Mouse (Mus musculus): ENCODE measurements around the gene Itih4. TPM values are rescaled to one million over a fixed set of nuclear protein-coding genes. Genes with fewer than 3 reads are reported as not detected.

Gene Itih4
- total RNA-seq, 2 experiments from 2014 or later, result 0.15 TPM; not detected in 1

GRCm38 (mm10) chr14:30878958-30879571 lies 7.2 kb upstream of the Itih4 start, which contains the start of gene Mustn1:
Mustn1 (plus strand) TSS chr14:30879200.
- no peak for DNase-seq (ENCODE audit: low spot score in 2 of 2)

- DNase-seq (ENCODE audit: low spot score in 2 of 2), result no peak
These were observed 6.5 kb upstream of the Itih4 start for GRCm38 (mm10) chr14:30879794-30880193.

GRCm38 (mm10) chr14:30880251-30880650 lies 6.0 kb upstream of the Itih4 start:
- DNase-seq (ENCODE audit: low spot score in 2 of 2), result no peak

GRCm38 (mm10) chr14:30880811-30881717 lies 5.2 kb upstream of the Itih4 start:
- peak in 1 of 2 experiments; percentile 55 for DNase-seq (ENCODE audit: low spot score in 2 of 2)

- no peak for DNase-seq (ENCODE audit: low spot score in 2 of 2)
These were observed 4.6 kb upstream of the Itih4 start for GRCm38 (mm10) chr14:30881718-30882108.

GRCm38 (mm10) chr14:30885298-30885697 lies 978 bp upstream of the Itih4 start:
- DNase-seq (ENCODE audit: low spot score in 2 of 2), result no peak

- DNase-seq (ENCODE audit: low spot score in 2 of 2), result peak in 1 of 2 experiments; percentile 18
These were observed 2.0 kb downstream of the Itih4 start for GRCm38 (mm10) chr14:30888271-30888732.

- no peak for DNase-seq (ENCODE audit: low spot score in 2 of 2)
These were observed 13.7 kb downstream of the Itih4 start for GRCm38 (mm10) chr14:30899972-30900371.

- no peak for DNase-seq (ENCODE audit: low spot score in 2 of 2)
These were observed 16.4 kb downstream of the Itih4 start for GRCm38 (mm10) chr14:30902628-30903027.

- no peak for DNase-seq (ENCODE audit: low spot score in 2 of 2)
These were observed 16.8 kb downstream of the Itih4 start for GRCm38 (mm10) chr14:30903036-30903435.

- no peak for DNase-seq (ENCODE audit: low spot score in 2 of 2)
These were observed 18.0 kb downstream of the Itih4 start for GRCm38 (mm10) chr14:30904307-30904706.

GRCm38 (mm10) chr14:30906001-30906400 lies 19.7 kb downstream of the Itih4 start:
- no peak for DNase-seq (ENCODE audit: low spot score in 2 of 2)

GRCm38 (mm10) chr14:30907814-30908265 lies 21.6 kb downstream of the Itih4 start:
- DNase-seq (ENCODE audit: low spot score in 2 of 2), result peak; percentile 29 to 53

- no peak for DNase-seq (ENCODE audit: low spot score in 2 of 2)
These were observed 24.9 kb downstream of the Itih4 start for GRCm38 (mm10) chr14:30911141-30911540.

- DNase-seq (ENCODE audit: low spot score in 2 of 2), result no peak
These were observed 26.4 kb downstream of the Itih4 start for GRCm38 (mm10) chr14:30912641-30913040.

- DNase-seq (ENCODE audit: low spot score in 2 of 2), result no peak
These were observed 27.1 kb downstream of the Itih4 start for GRCm38 (mm10) chr14:30913404-30913803.

- peak in 1 of 2 experiments; percentile 18 for DNase-seq (ENCODE audit: low spot score in 2 of 2)
These were observed 30.2 kb downstream of the Itih4 start for GRCm38 (mm10) chr14:30916516-30916915.

- DNase-seq (ENCODE audit: low spot score in 2 of 2), result peak; percentile 21 to 65
These were observed 35.9 kb downstream of the Itih4 start for GRCm38 (mm10) chr14:30922053-30922670.

- peak in 1 of 2 experiments; percentile 34 for DNase-seq (ENCODE audit: low spot score in 2 of 2)
These were observed 37.3 kb downstream of the Itih4 start, which contains the start of gene Itih3 for GRCm38 (mm10) chr14:30923375-30924105. Itih3 (minus strand) TSS chr14:30923760.

- no peak for DNase-seq (ENCODE audit: low spot score in 2 of 2)
These were observed 39.2 kb downstream of the Itih4 start for GRCm38 (mm10) chr14:30925492-30925891.

- DNase-seq (ENCODE audit: low spot score in 2 of 2), result no peak
These were observed 44.1 kb downstream of the Itih4 start for GRCm38 (mm10) chr14:30930386-30930785.
